In genomic region chr17:48774172-48774890, GRCm38 (mm10) we compare ENCODE assay signal across 9 mouse cellular contexts.
A peak's percentile ranks its signal among the peaks of the same experiment; 100 is the strongest.
DNase-seq lines count a peak whose midpoint lies in the region; ATAC-seq lines count a peak whose summit lies in the region.
"Had no signal": no experiment of that assay in that cellular context is flagged by ENCODE, and none has a peak within 500 bp of the region (broad histone marks: within the 10 kb centered on the region; RNA-seq: fewer than 3 reads in every experiment).

No protein-coding gene starts in this region.

- no peak overlapping the region for H3K4me3 ChIP-seq in hindbrain, embryonic 10.5 days
- H3K4me3 ChIP-seq in lung, embryonic 15.5 days, result no peak overlapping the region
- H3K4me3 ChIP-seq: embryonic facial prominence, embryonic 12.5 days had no signal

- H3K27ac ChIP-seq in hindbrain, embryonic 10.5 days, result peak overlapping the region; percentile 79
- H3K27ac ChIP-seq in lung, embryonic 15.5 days, result no peak overlapping the region
- H3K27ac ChIP-seq: embryonic facial prominence, embryonic 12.5 days had no signal

- DNase-seq in right cerebral cortex, postnatal 14 days, result peak; percentile 19
- no peak for DNase-seq in right cerebral cortex, postnatal 4 days
- peak; percentile 79 for DNase-seq in hindbrain, embryonic 10.5 days (ENCODE audit: low spot score)
- DNase-seq in retina, postnatal 1 day, result peak; percentile 48
- no peak for DNase-seq in ovary, postnatal 10 days (ENCODE audit: low spot score)

- no peak overlapping the region for H3K9ac ChIP-seq in lung, embryonic 15.5 days
- H3K9ac ChIP-seq: embryonic facial prominence, embryonic 12.5 days had no signal

- WGBS in hindbrain, embryonic 10.5 days, result 7% methylated on average over 15 of the region's 15 CpGs
- WGBS in lung, embryonic 15.5 days, result 34% methylated on average over 15 of the region's 15 CpGs

- peak; percentile 35; the same call in 1 of the 2 replicates for ATAC-seq in lung, embryonic 15.5 days (ENCODE audit: borderline replicate concordance, extremely low read depth, low FRiP score, low TSS enrichment)
- no peak for ATAC-seq in frontal cortex, adult (ENCODE audit: low TSS enrichment)
- no peak for ATAC-seq in granulocyte monocyte progenitor cell, adult 5-6 weeks (replicated peaks; ENCODE audit: poor library complexity, severe bottlenecking)

- H3K4me2 ChIP-seq in lung, embryonic 15.5 days, result no peak overlapping the region
- H3K4me2 ChIP-seq: embryonic facial prominence, embryonic 12.5 days had no signal

- H3K36me3 ChIP-seq in hindbrain, embryonic 10.5 days, result no peaks in the 10 kb centered on the region
- H3K36me3 ChIP-seq in lung, embryonic 15.5 days, result no peaks in the 10 kb centered on the region
- H3K36me3 ChIP-seq: embryonic facial prominence, embryonic 12.5 days had no signal

- H3K9me3 ChIP-seq in hindbrain, embryonic 10.5 days, result no peaks in the 10 kb centered on the region
- no peaks in the 10 kb centered on the region for H3K9me3 ChIP-seq in lung, embryonic 15.5 days
- H3K9me3 ChIP-seq: embryonic facial prominence, embryonic 12.5 days had no signal

- peaks cover 27% of the 10 kb centered on the region for H3K27me3 ChIP-seq in hindbrain, embryonic 10.5 days (ENCODE audit: insufficient read depth, poor library complexity, severe bottlenecking)
- H3K27me3 ChIP-seq in lung, embryonic 15.5 days, result no peaks in the 10 kb centered on the region
- H3K27me3 ChIP-seq: embryonic facial prominence, embryonic 12.5 days had no signal

- peaks cover 67% of the 10 kb centered on the region for H3K4me1 ChIP-seq in hindbrain, embryonic 10.5 days (replicated peaks)
- no peaks in the 10 kb centered on the region for H3K4me1 ChIP-seq in lung, embryonic 15.5 days

Comparison
In these comparisons a context has a peak if more than half of its experiments do, and no peak if none do; other contexts are left out.
1. DNase-seq: peak in right cerebral cortex, postnatal 14 days (single experiment), hindbrain, embryonic 10.5 days (single experiment) and retina, postnatal 1 day (single experiment); none in right cerebral cortex, postnatal 4 days (single experiment) and ovary, postnatal 10 days (single experiment).